Mouse (Mus musculus) central nervous system, embryonic 14 days (tissue): ENCODE measurements around the gene Slc12a1. TPM values are rescaled to one million over a fixed set of nuclear protein-coding genes. Genes with fewer than 3 reads are reported as not detected.

Experiments
- polyA plus RNA-seq: library from polyadenylated mRNA; depleted of rRNA; stranded (reverse); fragments of >200 nt; gene quantifications from 2 replicates; pipeline ENCODE4 v1.2.3, GENCODE M21; 2012; rRNA removed

The Slc12a1 gene
- 0.06 and 0.10 TPM in 2 replicates for polyA plus RNA-seq

DNA sequence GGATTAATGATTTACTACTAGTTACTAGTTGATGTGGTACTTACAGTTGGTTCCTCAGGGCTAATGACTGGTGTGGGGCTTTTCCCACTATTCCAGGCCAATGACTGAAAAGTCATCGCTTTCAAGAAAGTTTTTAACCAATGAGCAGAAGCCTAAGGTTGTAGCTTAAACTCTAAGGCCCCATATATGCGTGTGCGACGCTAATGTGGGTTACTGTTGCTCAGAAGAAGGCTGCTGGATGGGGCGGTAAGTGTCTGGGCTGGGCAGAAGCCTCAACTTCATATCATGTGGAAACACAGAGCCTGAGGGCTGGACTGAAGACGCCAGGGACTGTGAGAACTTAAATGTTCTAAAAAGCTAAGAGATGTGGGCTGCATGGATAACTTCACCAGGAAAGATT is at the start of gene Slc12a1:
Slc12a1 (plus strand) TSS at position 118 of the 400 bp plus-strand sequence.

DNA sequence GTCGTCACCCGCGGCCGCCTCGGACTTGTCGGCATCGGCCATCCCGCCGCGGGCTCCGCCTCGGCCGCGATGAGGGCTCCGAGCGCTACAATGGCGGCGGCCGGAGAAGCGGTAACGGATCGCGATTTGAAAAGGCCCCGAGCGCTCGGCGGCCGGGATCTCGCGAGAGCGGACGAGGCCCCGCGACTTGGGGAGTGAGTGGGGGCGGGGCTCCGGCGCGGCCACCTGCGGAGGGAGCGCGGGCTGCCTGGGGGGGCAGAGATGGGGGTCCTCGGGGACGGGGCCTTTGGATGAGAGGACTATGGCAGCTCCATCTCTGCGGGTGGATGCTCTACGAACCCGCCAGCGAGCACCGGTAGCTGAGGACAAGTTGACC is 28.8 kb upstream of the Slc12a1 start, which contains the start of gene Myef2:
Myef2 (minus strand) TSS at position 185 of the 376 bp plus-strand sequence.

DNA sequence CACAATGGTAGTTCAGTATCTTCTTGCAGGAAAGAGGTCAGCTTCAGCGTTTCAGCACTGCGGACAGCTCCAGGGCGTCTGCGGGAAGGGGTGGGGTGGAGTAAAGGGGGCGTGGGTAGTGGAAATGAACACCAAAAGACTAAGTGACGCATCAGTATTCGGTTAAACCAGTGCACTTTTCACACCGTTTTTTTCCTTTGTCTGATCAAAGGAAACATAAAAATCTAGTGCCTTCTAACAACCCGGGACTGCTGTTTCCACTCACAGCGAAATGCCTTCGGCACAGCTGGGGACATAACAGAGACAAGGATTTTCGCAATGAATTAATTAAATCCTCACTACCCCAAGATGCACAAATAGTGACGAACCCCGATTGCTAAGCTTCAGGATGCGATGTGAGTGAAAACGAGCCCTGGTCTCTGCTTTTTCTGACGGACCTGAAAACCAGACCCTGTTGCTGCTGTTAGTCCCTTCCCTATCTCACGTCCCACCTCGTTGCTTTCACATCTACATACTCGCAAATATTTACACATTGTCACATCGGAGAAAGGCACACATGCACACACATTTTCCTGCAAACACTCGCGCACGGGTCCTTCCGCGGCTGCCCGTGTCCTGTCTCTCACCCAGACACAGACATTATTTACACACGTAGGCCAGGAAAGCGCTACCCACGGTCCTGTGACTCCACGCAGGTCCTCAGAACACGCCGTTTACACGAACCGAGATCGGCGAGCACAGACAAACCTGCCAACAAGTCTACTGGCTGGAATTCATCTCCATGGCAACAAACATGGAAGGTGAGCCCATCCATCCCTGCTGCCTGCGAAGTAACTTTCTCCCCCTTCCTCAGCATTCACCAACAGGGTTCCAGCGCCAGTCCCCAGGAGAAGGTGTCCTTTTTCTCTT is 16.1 kb upstream of the Slc12a1 start, which contains the start of gene Ctxn2:
Ctxn2 (plus strand) TSS at position 790 of the 909 bp plus-strand sequence.

DNA sequence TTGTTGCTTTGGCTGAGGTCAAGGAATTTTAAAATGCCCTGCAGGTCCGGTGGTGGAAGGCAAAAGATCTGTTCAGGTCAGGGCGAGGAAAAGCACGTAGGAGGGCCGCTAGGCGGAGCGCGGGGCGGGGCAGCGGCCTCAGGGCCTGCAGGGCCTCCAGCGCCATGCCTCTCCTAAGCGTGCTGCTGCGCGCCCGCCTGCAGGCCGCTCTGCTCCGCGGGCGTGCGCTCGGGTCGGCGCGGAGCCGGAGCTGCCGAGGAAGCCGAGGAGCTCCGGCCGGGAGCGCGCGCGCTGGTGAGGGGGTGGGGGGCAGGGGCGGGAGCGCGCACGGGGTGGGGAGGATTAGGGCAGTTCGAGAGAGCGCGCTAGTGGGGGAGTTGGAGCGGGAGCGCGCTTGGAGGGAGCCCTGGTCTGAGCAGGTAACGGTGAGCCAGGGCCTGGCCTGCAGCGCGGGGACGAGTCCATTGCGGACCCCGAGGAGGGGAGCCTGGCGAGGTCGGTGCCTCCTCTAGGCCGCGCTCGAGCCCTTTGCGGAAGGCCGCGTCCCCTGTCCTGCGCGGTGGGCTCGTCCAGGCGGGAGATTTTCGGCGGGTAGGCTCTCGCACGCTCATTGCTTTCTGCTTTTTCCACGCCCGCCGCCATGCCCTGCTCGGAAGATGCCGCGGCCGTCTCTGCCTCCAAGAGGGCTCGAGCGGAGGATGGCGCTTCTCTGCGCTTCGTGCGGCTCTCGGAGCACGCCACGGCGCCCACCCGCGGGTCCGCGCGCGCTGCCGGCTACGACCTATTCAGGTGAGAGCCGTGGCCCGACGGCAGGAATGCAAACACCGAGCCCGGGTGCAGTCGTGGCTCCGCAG is 95.0 kb downstream of the Slc12a1 start, which contains the start of gene Dut:
Dut (plus strand) TSS at position 83 of the 854 bp plus-strand sequence.

Other genes starting within 250 kb of the Slc12a1 start
- gene Slc24a5, start 84.4 kb upstream of the Slc12a1 start, polyA plus RNA-seq, result 1.9 and 2.1 TPM in 2 replicates
- gene Myef2, start 28.8 kb upstream of the Slc12a1 start, polyA plus RNA-seq, result 173 and 213 TPM in 2 replicates
- gene Ctxn2, start 15.8 kb upstream of the Slc12a1 start, polyA plus RNA-seq, result 2.6 and 3.0 TPM in 2 replicates
- 80.8 and 89.0 TPM in 2 replicates for gene Dut, start 94.7 kb downstream of the Slc12a1 start, polyA plus RNA-seq